Mouse (Mus musculus): Measurements from ENCODE around the gene Slc12a8. TPM values are rescaled to one million over a fixed set of nuclear protein-coding genes. Genes with fewer than 3 reads are reported as not detected.

The Slc12a8 gene
- total RNA-seq, 2 experiments from 2014 or later, result 0.31 to 0.47 TPM

DNA sequence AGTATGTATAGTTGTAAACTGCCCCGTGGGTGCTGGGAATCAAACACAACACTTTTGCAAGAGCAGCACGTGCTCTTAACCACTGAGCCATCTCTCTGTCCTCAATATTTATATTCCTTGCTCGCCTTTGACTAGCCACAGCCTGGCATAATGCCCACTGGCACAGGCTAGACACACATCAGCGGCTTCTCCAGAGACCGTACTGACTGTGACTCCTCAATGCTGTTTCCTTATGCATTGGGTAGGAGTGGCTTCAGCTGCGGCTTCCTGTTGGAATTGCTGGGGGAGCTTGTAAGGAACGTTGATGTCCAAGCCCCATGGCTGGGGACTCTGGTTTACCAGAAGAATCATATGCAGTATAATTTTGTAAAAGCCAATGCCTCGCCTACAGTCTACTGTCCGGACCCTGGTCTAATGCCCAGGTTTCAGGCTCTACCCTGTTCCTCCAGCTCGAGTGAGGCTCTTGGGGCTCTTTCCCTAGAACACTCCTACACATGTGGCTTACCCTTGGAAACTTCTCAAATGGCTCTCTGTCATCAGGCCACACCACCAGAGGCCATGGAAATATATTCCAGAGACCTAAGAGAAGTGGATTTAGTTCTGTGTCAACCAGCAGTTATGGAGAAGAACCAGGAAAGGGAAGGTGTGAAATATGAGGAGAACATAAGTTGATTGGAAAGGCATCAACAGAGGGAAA lies 158.2 kb downstream of the Slc12a8 start:
- peak in 1 of 2 experiments; percentile 53 for DNase-seq

DNA sequence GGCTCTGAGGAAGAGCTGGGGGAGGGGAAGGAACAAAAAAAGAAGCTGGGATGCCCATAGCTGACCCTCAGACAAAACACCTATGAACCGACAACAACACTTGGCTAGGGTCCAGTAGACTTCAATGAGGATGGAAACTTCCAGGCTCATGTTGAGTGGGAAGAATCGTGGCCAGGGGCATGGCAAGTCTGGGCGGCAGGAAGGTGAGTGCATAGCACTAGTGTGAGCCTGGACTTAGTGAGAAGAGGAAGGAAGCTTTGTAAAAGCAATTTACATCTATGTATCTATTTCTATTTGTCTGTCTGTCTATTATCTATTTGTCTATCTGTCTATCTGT lies 158.7 kb downstream of the Slc12a8 start:
- DNase-seq, result no peak

DNA sequence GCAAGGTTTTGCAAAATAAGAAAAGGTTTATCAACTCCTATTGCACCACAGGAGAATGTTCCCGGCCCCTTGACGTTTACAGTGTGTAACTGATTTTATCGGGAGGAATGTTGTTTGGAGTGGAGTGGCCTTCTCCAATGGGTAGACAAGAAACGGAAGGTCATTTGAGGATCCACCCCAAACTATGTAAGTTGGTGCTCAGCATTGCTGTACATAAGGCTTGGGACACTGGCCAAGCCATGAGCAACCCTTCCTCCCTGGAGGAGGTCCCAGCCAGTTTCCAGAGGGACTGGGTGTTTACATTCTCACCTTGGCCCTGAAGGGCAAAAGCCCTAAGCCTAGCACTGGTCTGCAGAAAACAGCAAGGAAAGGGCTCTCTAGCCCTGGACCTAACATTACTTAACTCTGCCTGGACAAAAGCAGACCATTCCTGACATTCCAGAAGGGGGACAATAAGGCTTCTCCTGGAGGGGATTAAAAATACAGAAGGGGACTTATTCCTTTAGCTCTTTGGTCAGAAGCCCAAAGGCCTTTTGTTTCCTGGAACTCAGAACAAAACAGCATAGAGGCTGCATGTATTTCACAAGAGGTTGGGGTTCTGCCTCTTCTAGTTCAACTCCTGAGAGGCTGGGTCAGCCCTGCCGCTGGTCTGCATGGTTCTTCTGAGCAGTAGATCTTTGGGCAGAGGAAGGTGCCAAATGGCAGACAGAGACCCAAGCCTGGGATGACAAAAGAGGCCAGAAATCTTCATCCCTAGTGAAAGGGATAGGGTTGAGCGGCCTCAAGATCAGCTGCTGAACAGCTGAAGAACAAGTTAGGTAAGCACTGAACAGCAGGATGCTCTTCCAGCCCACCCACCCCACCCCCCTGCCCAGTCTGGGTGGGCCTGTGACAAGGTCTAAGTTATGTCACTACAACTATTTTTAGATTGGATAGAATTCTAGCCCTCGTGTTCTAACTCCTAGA lies 159.5 kb downstream of the Slc12a8 start:
- DNase-seq, result peak; percentile 83 to 90

DNA sequence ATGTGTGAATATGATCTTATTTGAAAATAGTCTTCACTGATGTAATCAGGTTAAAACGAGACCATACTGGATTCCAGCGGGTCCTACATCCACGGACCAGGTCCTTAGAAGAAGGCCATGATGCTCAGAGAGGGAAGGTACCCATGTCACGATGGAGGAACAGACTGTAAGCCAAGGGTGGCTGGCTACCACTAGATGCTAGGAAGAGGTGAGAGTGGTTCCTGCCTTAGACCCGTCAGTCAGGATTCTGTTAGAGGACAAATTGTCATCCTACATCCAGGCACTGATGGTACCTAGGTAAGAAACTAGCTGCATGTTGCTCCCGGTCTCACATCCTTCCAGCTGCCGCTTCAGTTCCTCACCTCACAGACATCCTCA lies 160.2 kb downstream of the Slc12a8 start:
- peak in 1 of 2 experiments; percentile 38 for DNase-seq

DNA sequence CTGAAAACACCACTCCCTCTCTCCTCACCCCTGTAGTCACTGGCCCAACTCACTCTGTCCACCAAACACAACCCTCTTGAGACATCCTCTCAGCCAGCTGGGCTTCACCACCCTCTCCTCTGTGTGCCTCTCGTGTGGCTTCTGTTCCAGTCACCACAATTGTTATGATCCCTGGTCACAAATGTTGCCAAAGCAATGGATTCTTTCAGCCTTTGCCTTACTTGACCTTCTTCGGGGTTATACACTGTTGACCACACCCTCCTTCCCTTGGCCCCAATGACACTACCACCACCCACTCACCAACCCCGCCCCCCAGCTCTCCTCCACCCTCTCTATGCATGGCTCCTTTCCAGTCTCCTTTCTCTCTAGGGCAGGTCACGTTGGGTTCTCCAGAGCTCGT lies 160.8 kb downstream of the Slc12a8 start:
- DNase-seq, result peak; percentile 77 to 84

DNA sequence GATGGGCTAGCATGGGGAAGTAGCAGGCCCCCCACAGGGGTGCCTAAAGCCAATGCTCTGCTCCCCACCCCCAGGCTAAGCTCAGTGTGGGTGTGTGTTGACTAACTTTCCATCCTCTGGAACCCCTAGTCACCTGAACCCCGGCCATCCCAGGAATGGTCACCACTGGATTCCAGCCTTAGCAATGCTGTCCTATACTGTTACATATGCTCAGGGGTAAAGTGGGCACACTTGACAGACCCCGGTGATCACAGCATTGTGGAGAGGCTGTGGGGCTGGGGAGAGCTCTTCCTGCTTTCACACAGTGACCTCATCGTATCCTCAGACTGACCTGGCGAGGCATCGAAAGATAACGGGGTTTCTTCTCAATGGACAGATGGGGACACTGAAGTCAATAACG lies 163.1 kb downstream of the Slc12a8 start:
- no peak for DNase-seq

DNA sequence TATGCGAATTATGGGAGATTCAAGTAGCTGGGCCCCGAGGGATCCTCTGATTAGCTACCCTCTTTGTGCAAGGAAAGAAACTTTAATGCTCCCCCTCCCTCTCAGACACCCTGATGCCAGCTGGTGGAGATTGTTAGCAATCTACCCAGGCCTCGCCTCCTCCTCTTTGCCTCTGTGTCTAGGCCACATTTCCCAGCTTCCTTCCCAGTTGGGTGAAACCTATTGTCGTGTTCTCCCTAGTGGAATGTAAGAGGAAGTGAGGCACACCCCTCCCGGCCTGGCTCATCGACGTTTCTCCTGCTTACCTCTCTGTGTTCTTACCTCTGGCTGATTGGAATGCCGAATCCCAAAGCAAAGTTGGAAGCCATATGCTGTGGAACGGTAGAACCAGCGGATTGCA lies 163.7 kb downstream of the Slc12a8 start:
- peak; percentile 62 to 84 for DNase-seq

DNA sequence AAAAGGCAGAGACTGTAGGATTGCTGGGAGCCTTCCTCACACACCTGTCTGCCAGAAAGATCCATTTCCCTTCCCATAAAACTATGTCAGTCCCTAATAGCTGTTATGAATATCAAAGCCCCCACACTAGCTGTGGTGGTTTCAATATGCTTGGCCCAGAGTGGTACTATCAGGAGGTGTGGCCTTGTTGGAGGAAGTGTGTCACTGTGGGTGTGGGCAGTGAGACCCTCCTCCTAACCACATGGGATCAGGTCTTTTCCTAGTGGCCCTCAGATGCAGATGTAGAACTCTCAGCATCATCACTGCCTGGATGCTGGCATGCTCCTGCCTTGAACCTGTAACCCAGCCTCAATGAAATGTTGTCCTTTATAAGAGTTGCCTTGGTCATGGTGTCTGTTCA lies 164.5 kb downstream of the Slc12a8 start:
- no peak for DNase-seq

DNA sequence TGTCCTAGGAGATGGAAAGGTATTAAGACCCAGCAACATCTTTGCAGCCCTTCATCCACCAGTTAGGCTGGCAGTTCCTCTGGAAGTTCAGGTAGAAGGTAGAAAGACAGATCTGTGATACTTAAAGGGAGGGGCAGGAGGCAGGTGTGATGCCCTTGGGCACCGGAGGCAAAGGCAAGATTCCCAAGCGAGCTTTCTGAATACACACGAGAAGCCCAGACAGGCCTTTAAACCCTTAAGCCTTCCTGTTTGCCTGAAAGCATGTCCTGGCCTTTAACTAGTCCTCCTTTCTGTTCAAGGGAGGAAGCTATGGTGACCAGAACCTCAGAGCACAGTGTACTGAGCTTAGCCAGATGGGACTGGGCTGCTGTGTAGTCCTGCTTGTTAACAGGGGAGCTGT lies 165.5 kb downstream of the Slc12a8 start:
- DNase-seq, result peak in 1 of 2 experiments; percentile 40

- DNase-seq, result peak; percentile 62 to 73
Measured at GRCm38 (mm10) chr16:33683206-33684161, 166.4 kb downstream of the Slc12a8 start.

DNA sequence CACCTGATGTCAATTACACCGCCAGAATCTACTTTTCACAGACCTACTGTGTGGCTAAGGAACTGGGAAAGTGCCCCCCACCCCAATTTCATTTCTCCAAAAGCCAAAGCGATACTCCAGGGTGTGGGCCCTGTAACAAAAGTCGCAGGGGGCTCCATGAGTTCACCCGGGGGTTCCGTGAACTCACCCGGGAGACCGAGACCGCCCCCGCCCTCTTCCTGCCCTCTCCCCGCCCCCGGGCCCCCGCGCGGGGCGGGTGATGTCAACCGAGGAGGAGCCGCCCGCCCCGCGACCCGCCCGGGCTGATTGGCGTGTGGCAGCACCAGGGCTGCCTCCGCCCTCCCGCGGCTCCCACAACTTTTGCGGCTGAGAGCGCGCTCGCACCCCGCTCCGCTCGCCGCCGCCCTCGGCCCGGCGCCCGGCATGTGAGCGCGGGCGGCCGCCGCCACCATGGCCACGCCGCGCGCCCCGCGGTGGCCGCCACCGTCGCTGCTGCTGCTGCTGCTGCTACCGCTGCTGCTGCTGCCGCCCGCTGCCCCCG lies 167.1 kb downstream of the Slc12a8 start, which contains the start of gene Heg1:
Gene Heg1, plus strand, starts transcription at position 209 of the 541 bp plus-strand sequence.
- DNase-seq, result peak; percentile 91 to 94

- peak; percentile 55 to 72 for DNase-seq
Measured at GRCm38 (mm10) chr16:33684703-33685701, 167.9 kb downstream of the Slc12a8 start.

GRCm38 (mm10) chr16:33686056-33686455 lies 168.9 kb downstream of the Slc12a8 start:
- DNase-seq, result peak in 1 of 2 experiments; percentile 49

- peak; percentile 21 to 42 for DNase-seq
Measured at GRCm38 (mm10) chr16:33687724-33688123, 170.6 kb downstream of the Slc12a8 start.

GRCm38 (mm10) chr16:33690975-33691747 lies 174.0 kb downstream of the Slc12a8 start:
- peak; percentile 50 to 55 for DNase-seq

- DNase-seq, result peak in 1 of 2 experiments; percentile 14
Measured at GRCm38 (mm10) chr16:33693553-33693952, 176.4 kb downstream of the Slc12a8 start.

- DNase-seq, result peak; percentile 72 to 87
Measured at GRCm38 (mm10) chr16:33696811-33697575, 179.9 kb downstream of the Slc12a8 start.

- peak; percentile 62 to 64 for DNase-seq
Measured at GRCm38 (mm10) chr16:33697576-33698276, 180.6 kb downstream of the Slc12a8 start.
